Mouse (Mus musculus): Measurements from ENCODE around the gene Mylk3.

DNA sequence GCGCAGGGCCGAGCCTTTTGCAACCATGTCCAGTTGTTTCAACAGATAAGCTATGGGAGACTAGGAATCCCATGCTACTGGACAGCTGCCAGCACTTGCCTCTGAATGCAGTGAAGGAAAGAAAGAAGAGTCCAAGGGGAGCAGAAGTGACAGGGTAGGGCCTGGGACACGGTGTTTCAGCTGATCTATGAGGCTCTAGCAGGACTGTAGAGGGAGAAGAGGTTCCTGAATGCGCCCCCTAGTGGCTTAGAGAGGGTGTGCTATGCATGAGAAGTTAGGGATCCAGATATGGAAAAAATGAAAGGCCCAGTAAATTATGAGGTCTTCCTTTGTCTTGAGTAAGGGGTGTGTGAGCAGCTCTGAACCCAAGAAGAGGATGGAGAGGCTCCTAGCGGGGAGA, 11.4 kb upstream of the Mylk3 start:
- TF ChIP-seq GATA1 (IDR thresholded peaks at IDR 0.05; ENCODE audit: borderline replicate concordance, low read length) = no peak
- TF ChIP-seq FLI1 (IDR thresholded peaks at IDR 0.05; ENCODE audit: low read length) = no peak
